Mouse (Mus musculus) CD4-positive, CD25-positive, alpha-beta regulatory T cell (primary cell): ENCODE results near the gene Atl2. TPM values are rescaled to one million over a fixed set of nuclear protein-coding genes. Genes with fewer than 3 reads are reported as not detected.

ENCODE experiments used
- polyA plus RNA-seq: library from polyadenylated mRNA; unstranded; fragments of 100-300 nt; shearing (Covaris generic); gene quantifications from one replicate; pipeline ENCODE4 v1.2.1, GENCODE M21; 2017

The Atl2 gene
- 27.2 TPM for polyA plus RNA-seq

DNA sequence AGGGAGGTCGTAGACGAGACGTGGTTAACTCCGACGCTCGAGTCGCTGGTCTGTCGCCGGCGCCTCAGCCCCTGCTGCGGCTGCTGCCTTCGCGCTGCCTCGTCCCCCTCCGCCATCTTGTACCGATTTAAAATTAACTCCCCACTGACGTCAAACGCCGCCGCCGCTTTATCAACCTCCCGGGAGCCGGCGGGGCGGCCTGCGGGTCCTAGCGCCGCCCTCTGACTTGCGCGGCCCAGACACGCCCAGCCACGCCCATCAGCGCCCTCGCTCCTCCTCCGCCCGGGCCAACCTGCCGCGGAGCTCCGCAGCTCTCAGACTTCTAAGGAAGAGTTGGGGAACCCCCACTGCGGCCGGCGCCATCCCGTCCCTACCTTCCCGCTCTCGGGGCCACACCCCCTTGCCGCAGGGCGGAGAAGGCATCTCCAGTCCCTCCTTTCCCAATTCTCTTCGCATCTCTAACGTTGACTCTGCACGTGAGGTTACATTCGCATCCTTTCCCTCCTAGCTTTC lies at the start of gene Atl2:
Gene Atl2 (minus strand): TSS at position 213 of the 513 bp plus-strand sequence.

Other genes starting within 250 kb of the Atl2 start
- not detected for gene Cyp1b1, start 181.1 kb downstream of the Atl2 start, polyA plus RNA-seq
- gene Hnrnpll, start 166.2 kb upstream of the Atl2 start, polyA plus RNA-seq, result 99.6 TPM
- 41.3 TPM for gene Galm, start 231.3 kb upstream of the Atl2 start, polyA plus RNA-seq